In genomic region chr6:54070736-54071135, GRCm38 (mm10) we compare ENCODE assay signal across 9 mouse cellular contexts. TPM values are rescaled to one million over a fixed set of nuclear protein-coding genes. Genes with fewer than 3 reads are reported as not detected.
DNase-seq lines count a peak whose midpoint lies in the region; ATAC-seq and TF ChIP-seq lines count a peak whose summit lies in the region.
"Had no signal": no experiment of that assay in that cellular context is flagged by ENCODE, and none has a peak within 500 bp of the region (broad histone marks: within the 10 kb centered on the region; RNA-seq: fewer than 3 reads in every experiment).

No protein-coding gene starts in this region.

- no peak for DNase-seq in forebrain, embryonic 14.5 days (ENCODE audit: low spot score)
- peak; percentile 75 for DNase-seq in kidney, adult 2 months
- DNase-seq in embryo, embryonic 10.5 days (ENCODE audit: low spot score) = no peak
- no peak for DNase-seq in embryo, embryonic 10 days (ENCODE audit: low spot score)

- ATAC-seq in forebrain, embryonic 16.5 days = peak; percentile 2; the same call in 1 of the 2 replicates
- no peak for ATAC-seq in forebrain, embryonic 14.5 days
- ATAC-seq in megakaryocyte, adult 5-6 weeks (ENCODE audit: poor library complexity, severe bottlenecking) = no peak
- ATAC-seq in megakaryocyte progenitor cell, adult 5-6 weeks (replicated peaks; ENCODE audit: poor library complexity) = 0 out of 2 replicates have a peak, but pooled peaks have one; percentile 31

- H3K4me2 ChIP-seq in forebrain, embryonic 16.5 days (ENCODE audit: low read length) = no peak overlapping the region
- no peak overlapping the region for H3K4me2 ChIP-seq in forebrain, embryonic 14.5 days (ENCODE audit: low read length)
- H3K4me2 ChIP-seq: neural tube, embryonic 13.5 days had no signal

- TF ChIP-seq CTCF in kidney, adult 2 months (conservative IDR thresholded peaks at IDR 0.05; ENCODE audit: insufficient read depth, insufficient read length, low read depth, low read length) = no peak

- no peak overlapping the region for H3K4me3 ChIP-seq in forebrain, embryonic 16.5 days (replicated peaks; ENCODE audit: low read length)
- H3K4me3 ChIP-seq in forebrain, embryonic 14.5 days (ENCODE audit: low read depth, low read length) = no peak overlapping the region
- H3K4me3 ChIP-seq in megakaryocyte, embryonic 14.5 days (replicated peaks) = peak overlapping the region; percentile 50
- no peak overlapping the region for H3K4me3 ChIP-seq in kidney, adult 2 months (ENCODE audit: insufficient read depth, low read depth, low read length)
- H3K4me3 ChIP-seq: neural tube, embryonic 13.5 days had no signal

- H3K36me3 ChIP-seq in forebrain, embryonic 16.5 days (ENCODE audit: control insufficient read depth, insufficient read depth) = no peaks in the 10 kb centered on the region
- H3K36me3 ChIP-seq in forebrain, embryonic 14.5 days (ENCODE audit: control insufficient read depth, insufficient read depth, low read length) = no peaks in the 10 kb centered on the region
- no peaks in the 10 kb centered on the region for H3K36me3 ChIP-seq in megakaryocyte, embryonic 14.5 days (replicated peaks; ENCODE audit: low read length)
- no peaks in the 10 kb centered on the region for H3K36me3 ChIP-seq in kidney, adult 2 months (ENCODE audit: control insufficient read depth, insufficient read depth, low read length)
- H3K36me3 ChIP-seq: neural tube, embryonic 13.5 days had no signal

- WGBS in forebrain, embryonic 16.5 days = 57% methylated on average over 6 of the region's 6 CpGs
- WGBS in forebrain, embryonic 14.5 days = 66% methylated on average over 6 of the region's 6 CpGs
- 34% methylated on average over 6 of the region's 6 CpGs for WGBS in kidney, adult 2 months

- H3K9me3 ChIP-seq in forebrain, embryonic 16.5 days (ENCODE audit: control insufficient read depth, low read length) = no peaks in the 10 kb centered on the region
- H3K9me3 ChIP-seq in forebrain, embryonic 14.5 days (replicated peaks; ENCODE audit: control insufficient read depth, low read length) = no peaks in the 10 kb centered on the region
- no peaks in the 10 kb centered on the region for H3K9me3 ChIP-seq in megakaryocyte, embryonic 14.5 days
- H3K9me3 ChIP-seq: neural tube, embryonic 13.5 days had no signal

- no peak overlapping the region for H3K9ac ChIP-seq in forebrain, embryonic 16.5 days (replicated peaks; ENCODE audit: low read depth, low read length)
- H3K9ac ChIP-seq in forebrain, embryonic 14.5 days (ENCODE audit: low read length) = no peak overlapping the region
- H3K9ac ChIP-seq: neural tube, embryonic 13.5 days had no signal

- TF ChIP-seq POLR2A in kidney, adult 2 months (IDR thresholded peaks at IDR 0.05; ENCODE audit: low read depth, low read length) = no peak

- no peaks in the 10 kb centered on the region for H3K27me3 ChIP-seq in forebrain, embryonic 16.5 days (replicated peaks; ENCODE audit: control insufficient read depth, insufficient read depth, low read length)
- H3K27me3 ChIP-seq in forebrain, embryonic 14.5 days (replicated peaks; ENCODE audit: control insufficient read depth, insufficient read depth, low read length) = no peaks in the 10 kb centered on the region
- no peaks in the 10 kb centered on the region for H3K27me3 ChIP-seq in megakaryocyte, embryonic 14.5 days (replicated peaks)
- H3K27me3 ChIP-seq in kidney, adult 2 months (replicated peaks; ENCODE audit: control insufficient read depth, insufficient read depth, low read length) = no peaks in the 10 kb centered on the region
- H3K27me3 ChIP-seq: neural tube, embryonic 13.5 days had no signal

- H3K27ac ChIP-seq in forebrain, embryonic 16.5 days (ENCODE audit: low read length) = no peak overlapping the region
- no peak overlapping the region for H3K27ac ChIP-seq in forebrain, embryonic 14.5 days (ENCODE audit: low read depth, low read length)
- H3K27ac ChIP-seq in kidney, adult 2 months (ENCODE audit: insufficient read depth, low read depth, low read length) = no peak overlapping the region
- H3K27ac ChIP-seq: neural tube, embryonic 13.5 days had no signal

- peaks cover 28% of the 10 kb centered on the region for H3K4me1 ChIP-seq in forebrain, embryonic 16.5 days (replicated peaks; ENCODE audit: control insufficient read depth, insufficient read depth, low read length)
- H3K4me1 ChIP-seq in forebrain, embryonic 14.5 days (ENCODE audit: control insufficient read depth, insufficient read depth, low read length) = peaks cover 12% of the 10 kb centered on the region
- peaks cover 78% of the 10 kb centered on the region for H3K4me1 ChIP-seq in megakaryocyte, embryonic 14.5 days
- H3K4me1 ChIP-seq in kidney, adult 2 months (ENCODE audit: control insufficient read depth, insufficient read depth, low read length) = peaks cover 12% of the 10 kb centered on the region

RNA-seq across cellular contexts. Expression of gene Chn2, which starts 31.4 kb away (rescaled TPM):
- 42.0 and 45.0 TPM in 2 replicates for polyA plus RNA-seq in forebrain, embryonic 16.5 days (2015; fragmentation: Nextera tagmentation; extraction: Ambion mirVana)
- polyA plus RNA-seq in forebrain, embryonic 14.5 days (2014; fragmentation: Nextera tagmentation; extraction: Ambion mirVana) = 43.6 and 45.9 TPM in 2 replicates
- polyA plus RNA-seq in megakaryocyte, embryonic 14.5 days (2012; ENCODE audit: insufficient read depth, low replicate concordance) = 4.0 and 9.5 TPM in 2 replicates
- total RNA-seq in megakaryocyte, adult 5-6 weeks (2015) = 15.8 and 21.5 TPM in 2 replicates
- 21.0 and 25.5 TPM in 2 replicates for total RNA-seq in megakaryocyte, adult 5-6 weeks (2017)
- 22.8 and 24.8 TPM in 2 replicates for polyA plus RNA-seq in kidney, adult 2 months (2012; rRNA removed)
- 7.5 and 10.9 TPM in 2 replicates for total RNA-seq in megakaryocyte progenitor cell, adult 5-6 weeks (2015)
- total RNA-seq in megakaryocyte progenitor cell, adult 5-6 weeks (2017) = 8.0 and 9.5 TPM in 2 replicates

Comparison
In these comparisons a context has a peak if more than half of its experiments do, and no peak if none do; other contexts are left out.
1. ATAC-seq: peak in forebrain, embryonic 16.5 days (single experiment) and megakaryocyte progenitor cell, adult 5-6 weeks (single experiment); none in forebrain, embryonic 14.5 days (single experiment) and megakaryocyte, adult 5-6 weeks (single experiment).